Mouse (Mus musculus) layer of hippocampus, adult 11-12 months (tissue): ENCODE measurements around the gene Ckap5.

Experiments used
- DNase-seq: peaks from one replicate; pipeline ENCODE4 v3.0.0; 2022; ENCODE audit warnings: low spot score

Ckap5 gene

DNA sequence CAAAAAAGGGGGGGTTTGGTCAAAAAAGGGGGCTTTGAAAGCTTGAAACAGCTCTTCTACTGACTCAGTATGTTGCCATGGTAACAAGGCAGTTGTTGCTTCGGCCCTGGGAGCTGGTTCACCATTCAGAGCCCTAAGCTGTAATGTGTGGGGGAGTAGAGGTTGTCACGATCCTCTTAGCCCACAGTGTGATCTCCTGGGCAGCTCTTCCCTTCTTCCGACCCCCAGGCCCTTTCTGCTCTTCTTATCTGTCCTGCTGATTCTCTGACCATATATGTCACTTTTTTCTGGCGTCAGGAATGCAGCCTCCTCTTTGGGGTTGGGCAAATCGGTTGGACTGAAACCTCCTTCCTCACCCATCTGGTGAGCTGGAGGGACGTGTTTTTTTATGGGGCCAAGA lies 126.3 kb downstream of the Ckap5 start:
- no peak for DNase-seq

GRCm38 (mm10) chr2:91655388-91655787 lies 128.8 kb downstream of the Ckap5 start:
- DNase-seq: no peak

DNA sequence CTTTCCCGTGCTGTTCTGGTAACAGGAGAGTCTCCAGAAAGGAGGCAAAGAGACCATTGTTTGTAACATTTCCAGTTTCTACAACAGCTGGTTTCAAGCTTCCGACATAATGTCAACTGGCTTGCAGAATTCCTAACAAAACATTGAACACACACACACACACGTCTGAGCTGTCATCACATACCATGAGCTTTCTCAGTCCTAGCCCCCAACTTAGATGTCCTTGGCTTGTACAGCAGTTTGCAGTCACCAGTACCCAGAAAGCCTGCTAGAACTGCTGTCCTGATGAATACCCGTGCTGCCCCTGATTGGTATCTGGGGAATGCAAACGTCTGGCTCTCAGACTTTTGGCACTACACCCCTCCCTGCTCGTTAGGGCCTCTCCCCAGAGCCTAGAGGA lies 129.3 kb downstream of the Ckap5 start:
- DNase-seq: no peak

- DNase-seq: no peak
These were observed 130.2 kb downstream of the Ckap5 start for GRCm38 (mm10) chr2:91656774-91657173.

DNA sequence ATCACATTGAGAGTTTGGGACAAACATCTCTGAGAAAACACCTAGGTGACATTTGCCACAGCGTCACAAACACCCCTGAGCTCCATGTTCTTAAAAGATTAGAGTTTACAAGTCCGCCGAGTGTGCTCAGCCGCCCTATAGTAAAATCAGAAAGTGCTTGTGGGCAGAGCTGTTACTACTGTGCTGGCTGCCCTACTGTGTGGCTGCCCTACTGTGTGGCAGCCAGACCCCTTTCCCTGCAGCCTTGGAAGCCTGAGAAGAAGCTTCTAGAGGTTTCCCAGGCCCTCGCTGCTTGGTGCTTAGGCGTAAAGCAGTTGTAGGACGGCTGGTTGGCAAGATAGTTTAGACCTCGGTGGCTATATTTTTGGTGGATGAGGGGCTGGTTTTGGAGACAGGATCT lies 133.1 kb downstream of the Ckap5 start:
- no peak for DNase-seq

DNA sequence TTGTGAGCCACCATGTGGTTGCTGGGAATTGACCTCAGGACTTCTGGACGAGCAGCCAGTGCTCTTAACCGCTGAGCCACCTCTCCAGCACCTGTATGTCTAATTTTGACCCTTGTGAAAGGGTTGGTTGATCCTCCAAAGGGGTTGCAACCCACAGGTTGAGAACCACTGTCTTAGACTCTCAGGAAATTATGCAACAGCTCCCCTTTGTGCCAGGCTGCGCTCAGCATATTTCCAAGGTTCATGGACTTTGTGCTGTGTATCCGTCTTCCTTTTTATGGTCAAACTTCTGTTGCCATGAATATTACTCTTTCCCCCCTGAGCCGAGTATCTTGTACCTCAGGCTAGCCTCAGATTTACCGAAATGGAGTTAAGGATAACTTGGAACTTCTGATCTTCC lies 134.4 kb downstream of the Ckap5 start:
- no peak for DNase-seq

GRCm38 (mm10) chr2:91664780-91665179 lies 138.2 kb downstream of the Ckap5 start:
- no peak for DNase-seq

DNA sequence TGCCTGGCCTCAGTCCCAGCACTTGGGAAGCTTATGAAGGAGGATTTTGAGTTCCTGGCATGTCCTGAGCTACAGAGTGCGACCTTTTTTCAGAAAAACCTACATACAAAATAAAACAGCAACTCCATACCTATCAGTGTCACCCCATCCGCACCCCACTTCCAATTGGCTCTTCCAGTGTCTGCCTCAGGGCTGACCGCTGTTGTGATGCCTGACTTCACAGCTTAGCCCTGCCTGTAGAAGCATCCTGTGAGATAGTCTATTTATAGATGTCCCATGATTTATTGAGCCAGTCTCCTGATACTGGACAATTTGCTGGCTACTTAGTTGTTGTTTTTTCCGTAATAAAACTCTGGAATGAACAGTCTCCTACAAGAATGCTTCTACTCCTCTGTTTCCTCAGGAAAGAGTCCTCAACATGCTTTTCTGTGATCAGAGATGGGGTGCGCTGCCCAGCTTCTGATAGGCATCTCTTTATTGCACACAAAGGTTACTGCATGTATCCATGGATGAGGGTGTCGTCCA lies 139.9 kb downstream of the Ckap5 start:
- no peak for DNase-seq

DNA sequence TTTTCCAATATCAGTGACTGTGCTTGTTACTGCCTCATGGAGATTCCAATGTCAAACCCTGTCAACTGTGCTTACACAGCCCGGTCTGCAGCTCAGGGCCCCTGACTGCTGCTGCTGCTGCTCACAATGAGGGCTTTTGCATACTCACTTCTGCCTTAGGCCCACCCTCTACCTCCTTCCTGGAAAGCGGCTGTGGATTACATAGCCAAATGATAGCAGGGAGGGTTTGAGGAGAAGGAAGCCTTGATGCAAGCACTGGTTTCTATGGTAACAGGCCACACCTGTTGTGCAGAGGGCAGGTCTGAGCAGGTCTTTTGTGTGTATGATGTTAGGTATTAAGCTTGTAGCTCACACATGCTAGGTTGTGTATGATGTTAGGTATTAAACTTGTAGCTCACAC lies 141.2 kb downstream of the Ckap5 start:
- DNase-seq: no peak

DNA sequence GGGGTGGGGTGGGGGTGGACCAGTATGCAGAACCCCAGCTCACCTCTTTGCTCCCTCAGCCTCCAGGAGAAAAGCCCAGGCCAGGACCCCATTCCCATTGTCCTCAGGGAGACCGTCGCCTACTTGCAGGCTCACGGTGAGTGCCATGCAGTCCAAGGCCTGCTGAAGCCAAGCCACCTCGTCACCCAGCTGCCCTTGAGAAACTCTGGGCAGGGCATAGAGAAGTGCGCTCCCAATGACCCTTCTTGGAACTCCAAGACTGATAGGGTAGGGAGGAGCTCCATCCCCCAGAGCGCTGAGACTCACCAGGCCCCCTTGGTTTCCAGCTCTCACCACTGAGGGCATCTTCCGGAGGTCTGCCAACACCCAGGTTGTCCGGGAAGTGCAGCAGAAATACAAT lies 142.8 kb downstream of the Ckap5 start:
- DNase-seq: no peak

GRCm38 (mm10) chr2:91670038-91670437 lies 143.5 kb downstream of the Ckap5 start:
- DNase-seq: no peak
